Mouse (Mus musculus): ENCODE data around the gene Gadd45gip1.

Gadd45gip1 gene

DNA sequence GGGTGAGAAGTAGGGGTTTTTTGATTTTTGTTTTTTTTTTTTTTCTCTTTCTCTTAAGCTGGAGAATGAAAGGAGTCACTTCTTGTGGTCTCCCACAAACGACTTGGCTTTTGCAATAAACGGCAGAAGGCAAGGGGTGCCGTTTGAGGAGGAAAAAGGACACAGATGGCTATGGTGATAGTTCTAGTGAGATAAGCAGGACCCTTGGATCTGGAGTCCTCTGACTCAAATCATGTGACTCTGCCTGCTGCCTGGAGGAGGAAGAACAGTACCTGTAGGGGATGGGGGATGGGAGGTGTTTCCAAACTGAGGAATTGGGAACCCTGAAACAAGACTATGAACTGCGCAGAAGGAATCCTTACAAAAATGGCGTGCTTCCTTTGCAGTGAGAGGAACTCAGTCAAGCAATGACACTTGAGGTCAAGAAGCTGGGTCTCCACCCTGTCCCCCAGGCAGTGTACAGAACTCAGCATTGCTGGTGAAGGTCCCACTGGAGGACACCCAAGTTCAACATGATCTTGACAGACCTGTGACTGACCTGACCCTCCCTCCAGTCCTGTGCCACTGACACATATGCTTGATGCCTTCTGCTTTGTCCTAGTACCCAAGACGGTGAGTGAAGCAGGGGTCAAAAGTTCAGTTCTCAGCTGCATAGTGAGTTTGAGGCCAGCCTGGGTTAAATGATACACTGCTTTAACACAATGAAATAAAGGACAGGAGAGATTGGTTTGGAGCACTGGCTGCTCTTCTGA lies 16.5 kb downstream of the Gadd45gip1 start:
- DNase-seq (ENCODE audit: low spot score in 2 of 2) = peak in 1 of 2 experiments; percentile 39

DNA sequence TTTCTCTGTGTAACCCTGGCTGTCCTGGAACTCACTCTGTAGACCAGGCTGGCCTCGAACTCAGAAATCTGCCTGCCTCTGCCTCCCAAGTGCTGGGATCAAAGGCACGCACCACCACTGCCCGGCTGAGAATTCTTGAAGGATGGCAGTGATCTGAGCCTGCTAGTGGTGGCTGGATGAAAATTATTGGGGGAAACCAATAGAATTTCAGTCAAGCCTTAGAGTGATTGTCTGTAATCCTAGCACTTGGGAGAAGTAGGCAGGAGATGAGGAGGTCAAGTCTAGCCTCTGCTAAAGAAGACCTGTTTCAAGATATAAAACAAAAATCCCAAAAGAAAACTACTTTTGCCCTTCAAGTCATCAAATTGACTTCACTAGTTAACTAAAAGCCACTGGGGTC lies 25.1 kb downstream of the Gadd45gip1 start:
- DNase-seq (ENCODE audit: low spot score in 2 of 2) = no peak

DNA sequence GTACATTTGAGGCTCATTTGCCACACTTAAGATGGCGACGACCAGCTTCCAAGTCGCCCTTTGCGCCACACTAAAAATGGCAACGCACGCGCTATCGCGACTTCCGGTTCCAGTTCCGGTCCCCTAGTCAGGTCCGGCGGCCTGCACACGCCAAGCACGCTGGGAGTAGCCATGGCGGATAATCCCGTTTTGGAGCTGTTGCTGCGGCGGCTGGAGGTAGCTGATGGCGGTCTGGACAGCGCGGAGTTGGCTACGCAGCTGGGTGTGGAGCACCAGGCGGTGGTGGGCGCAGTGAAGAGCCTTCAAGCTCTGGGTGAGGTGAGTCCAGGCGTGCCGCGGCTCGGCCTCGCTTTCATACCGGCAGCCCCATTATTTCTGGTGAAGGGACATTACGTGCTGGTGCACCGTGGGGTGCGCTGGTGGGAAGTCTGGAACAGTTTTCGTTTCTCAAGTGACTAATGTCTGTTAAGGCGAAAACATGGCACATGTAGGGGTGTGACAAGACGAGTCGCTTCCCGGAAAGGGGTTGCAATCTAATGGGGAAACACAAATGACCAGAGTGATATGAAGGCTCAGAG lies 25.6 kb downstream of the Gadd45gip1 start, which contains the start of gene Farsa:
TSS of gene Farsa (plus strand) at position 126 of the 578 bp plus-strand sequence.
- DNase-seq (ENCODE audit: low spot score in 2 of 2) = peak; percentile 87 to 94

DNA sequence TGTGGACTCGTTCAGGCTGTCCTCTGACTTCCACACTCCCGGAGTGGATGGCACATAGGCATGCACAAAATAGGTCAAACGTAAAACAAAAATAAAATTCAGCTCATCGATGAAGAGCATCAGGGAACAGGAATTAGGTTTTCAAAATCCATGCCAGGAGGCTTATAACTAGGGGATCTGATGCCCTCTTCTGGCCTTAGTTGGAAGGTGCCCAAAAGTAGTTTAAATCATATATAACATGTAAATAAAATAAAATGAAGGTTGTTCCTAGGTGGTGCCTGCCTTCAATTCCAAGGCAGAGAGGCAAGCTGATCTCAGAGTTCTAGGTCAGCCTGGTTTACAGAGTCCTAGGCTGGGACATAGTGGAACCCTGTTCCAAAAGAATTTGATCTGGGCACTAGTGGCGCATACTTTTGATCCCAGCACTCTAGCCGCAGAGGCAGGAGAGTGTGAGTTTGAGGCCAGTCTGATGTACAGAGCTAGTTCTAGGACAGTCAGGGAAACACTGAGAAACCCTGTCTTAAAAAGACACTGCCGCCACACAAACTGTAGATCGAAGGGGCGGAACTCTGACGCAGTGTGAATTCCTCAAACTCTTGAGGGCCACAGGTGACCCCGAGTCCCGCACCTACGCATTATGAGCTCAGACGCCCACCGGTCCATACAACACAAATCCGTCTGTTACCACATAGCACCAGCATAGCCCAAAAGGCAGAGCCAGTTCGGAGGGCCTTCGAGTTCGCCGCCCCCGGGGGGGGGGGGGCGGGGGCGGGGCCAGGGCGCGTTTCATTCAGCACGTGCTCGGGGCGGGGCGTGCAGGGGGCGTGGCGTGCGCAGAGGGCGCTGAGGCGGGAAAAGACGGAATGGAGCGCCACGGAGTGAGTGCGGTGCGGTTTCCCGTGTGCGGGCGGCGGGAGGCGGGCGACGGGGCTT lies 40.3 kb downstream of the Gadd45gip1 start, which contains the start of gene Syce2:
TSS of gene Syce2 (plus strand) at position 736 of the 933 bp plus-strand sequence.
- peak; percentile 86 to 94 for DNase-seq (ENCODE audit: low spot score in 2 of 2)

DNA sequence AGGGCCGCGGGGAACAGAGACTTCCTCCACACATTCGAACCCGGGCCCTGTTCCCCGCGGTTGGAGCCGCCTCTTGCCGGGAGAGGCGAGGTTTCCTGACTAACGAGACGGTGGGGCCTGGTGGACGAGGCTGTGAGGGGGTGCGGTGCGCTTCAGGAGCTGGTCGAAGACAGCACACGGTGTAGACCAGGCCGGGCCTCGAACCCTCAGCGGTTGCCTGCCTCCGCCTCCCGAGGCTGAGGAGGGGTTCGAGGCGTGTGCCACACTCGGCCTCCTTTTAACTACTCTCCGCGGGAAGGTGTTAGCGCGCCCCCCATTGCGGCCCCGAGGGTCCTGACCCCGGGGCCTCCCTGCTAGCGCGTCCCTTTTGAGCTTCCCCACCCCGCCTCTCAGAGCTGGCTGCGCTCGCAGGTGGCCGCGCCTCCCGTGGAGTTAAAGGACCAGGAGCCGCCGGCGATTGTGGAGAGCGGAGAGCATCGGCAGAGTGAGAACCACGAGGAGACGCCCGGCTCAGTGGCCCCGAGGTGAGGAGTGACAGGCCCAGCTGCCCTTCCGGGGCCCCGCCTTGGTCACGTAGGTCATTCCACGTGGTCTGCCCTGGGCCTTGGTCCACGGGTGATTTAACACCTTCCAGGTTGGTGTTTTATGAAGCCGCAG lies 41.1 kb downstream of the Gadd45gip1 start:
- DNase-seq (ENCODE audit: low spot score in 2 of 2) = peak; percentile 53 to 69

DNA sequence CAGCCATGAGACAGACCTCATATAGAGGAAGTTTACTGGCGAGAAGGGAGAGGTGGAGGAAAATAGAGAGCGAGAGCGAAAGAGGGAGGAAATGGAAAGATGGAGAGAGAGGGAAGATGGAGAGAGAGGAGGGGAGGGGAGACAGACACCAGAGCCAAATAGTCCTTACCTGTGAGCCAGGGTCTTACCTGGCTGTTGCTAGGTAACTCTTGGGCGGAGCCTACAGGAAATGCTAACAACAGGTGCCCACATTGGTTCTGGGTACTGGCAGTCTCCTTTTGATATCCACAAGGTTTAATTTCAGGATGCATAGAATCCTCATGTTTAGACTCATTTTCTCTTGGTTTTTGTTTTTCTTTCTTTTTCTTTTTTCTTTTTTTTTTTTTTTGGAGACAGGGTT lies 41.7 kb downstream of the Gadd45gip1 start:
- no peak for DNase-seq (ENCODE audit: low spot score in 2 of 2)

DNA sequence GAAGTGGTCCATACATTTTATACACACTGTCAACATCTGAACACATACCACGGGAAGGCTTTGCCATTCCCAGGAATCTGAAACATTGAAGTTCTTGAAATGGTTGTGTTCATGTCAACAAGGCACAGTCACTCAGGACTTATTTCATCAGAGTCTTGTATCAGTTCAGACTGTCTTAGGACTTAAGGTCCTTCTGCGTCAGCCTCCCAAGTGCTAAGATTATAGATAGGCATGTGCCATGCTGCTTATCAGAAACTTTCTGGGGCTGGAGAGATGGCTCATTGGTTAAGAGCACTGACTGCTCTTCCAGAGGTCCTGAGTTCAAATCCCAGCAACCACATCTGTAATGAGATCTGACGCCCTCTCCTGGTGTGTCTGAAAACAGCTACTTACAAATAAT lies 43.0 kb downstream of the Gadd45gip1 start:
- no peak for DNase-seq (ENCODE audit: low spot score in 2 of 2)

DNA sequence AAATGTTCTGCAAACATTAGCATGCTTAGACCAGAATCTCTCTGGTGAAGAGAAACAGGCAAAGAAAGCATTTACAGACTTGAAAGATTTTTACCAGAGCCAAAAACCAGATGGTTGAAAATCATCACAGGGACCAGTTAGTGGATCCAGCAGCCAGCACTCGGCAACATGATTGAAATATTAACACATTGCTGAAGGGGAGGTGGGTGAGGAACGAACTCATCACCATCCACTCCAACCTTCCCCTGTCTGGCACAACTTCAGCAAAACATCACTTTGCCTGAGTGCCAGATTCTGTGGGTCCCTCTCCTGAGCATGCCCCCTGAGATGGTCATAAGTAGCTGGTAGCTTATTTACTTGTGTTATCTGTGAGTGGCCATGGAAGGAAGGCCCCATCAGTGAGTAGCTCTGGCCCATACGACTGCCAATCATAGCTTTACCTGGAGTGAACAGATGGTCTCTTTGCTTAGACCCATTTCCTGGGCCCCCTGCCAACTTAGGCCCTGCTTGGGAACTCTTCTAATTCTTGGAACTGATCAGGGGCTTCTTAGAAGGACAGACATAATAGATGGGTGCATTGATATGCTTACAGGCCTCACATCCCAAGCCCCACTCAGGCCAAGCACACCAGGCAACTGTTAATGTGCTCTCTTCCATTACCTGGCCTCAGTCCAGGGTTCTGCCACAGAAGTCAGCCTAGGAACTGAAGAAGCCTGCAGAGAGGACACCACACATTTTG lies 46.1 kb downstream of the Gadd45gip1 start:
- no peak for DNase-seq (ENCODE audit: low spot score in 2 of 2)

DNA sequence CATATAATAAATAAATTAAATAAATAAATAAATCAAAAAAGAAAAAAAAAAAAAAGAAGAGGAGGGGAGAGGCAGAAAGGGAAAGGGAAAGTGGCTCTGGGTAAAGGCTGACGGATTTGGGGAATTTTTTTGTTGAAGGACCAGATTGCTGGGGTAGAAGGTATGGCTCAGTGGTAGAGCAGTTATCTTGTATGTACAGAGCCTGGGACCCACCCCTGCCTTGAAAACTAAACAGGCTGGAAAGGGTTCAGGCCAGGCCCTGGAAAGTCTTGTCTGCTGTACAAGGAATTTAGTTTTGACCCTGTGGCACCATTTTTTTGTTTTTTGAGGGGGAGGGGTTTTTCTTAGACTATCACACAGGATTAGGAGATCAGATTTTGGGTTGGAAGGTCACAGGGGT lies 47.6 kb downstream of the Gadd45gip1 start:
- DNase-seq (ENCODE audit: low spot score in 2 of 2) = no peak

DNA sequence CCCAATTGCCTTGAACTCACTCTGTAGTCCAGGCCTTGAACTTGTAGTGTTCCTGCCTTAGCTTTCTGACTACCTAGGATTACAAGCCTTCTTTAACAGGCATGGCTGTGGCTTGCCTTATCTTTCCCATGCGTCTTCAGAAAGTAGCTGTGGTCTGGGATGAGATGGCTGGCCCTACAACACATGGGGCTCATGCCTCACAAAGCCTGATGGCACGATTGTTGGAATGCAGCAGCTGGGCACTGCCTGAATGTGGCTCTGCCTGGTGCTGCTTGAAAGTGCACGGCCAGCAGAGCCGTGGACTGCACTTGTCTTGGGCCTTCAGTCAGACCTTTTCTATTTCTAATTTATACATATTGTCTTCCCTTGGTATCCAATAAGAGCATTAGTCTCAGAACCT lies 53.4 kb downstream of the Gadd45gip1 start:
- DNase-seq (ENCODE audit: low spot score in 2 of 2) = no peak

Data from spleen, postnatal 10 days (tissue).